Mouse (Mus musculus): ENCODE results near the gene Stk24. TPM values are rescaled to one million over a fixed set of nuclear protein-coding genes. Genes with fewer than 3 reads are reported as not detected.
"Not testable (repeated sequence)": the region's sequence is repeated elsewhere in the genome, so short reads cannot be mapped to it uniquely, and the experiment has no call there.

Gene Stk24
- 49.7 and 52.8 TPM in 2 replicates for total RNA-seq (2015; ENCODE audit: low replicate concordance)
- total RNA-seq (2017; ENCODE audit: low replicate concordance), result 41.9 and 53.8 TPM in 2 replicates

GRCm38 (mm10) chr14:121379827-121380145, at the start of gene Stk24:
Gene Stk24 (minus strand): TSS chr14:121380011.
- ATAC-seq (replicated peaks; ENCODE audit: low FRiP score, poor library complexity, severe bottlenecking), result no peak

- ATAC-seq (replicated peaks; ENCODE audit: low FRiP score, poor library complexity, severe bottlenecking), result no peak
Observed at GRCm38 (mm10) chr14:121428148-121428547, 48.3 kb upstream of the Stk24 start.

GRCm38 (mm10) chr14:121426743-121427142, 46.9 kb upstream of the Stk24 start:
- ATAC-seq (replicated peaks; ENCODE audit: low FRiP score, poor library complexity, severe bottlenecking), result no peak

- ATAC-seq (replicated peaks; ENCODE audit: low FRiP score, poor library complexity, severe bottlenecking), result no peak
Observed at GRCm38 (mm10) chr14:121425004-121425793, 45.4 kb upstream of the Stk24 start.

DNA sequence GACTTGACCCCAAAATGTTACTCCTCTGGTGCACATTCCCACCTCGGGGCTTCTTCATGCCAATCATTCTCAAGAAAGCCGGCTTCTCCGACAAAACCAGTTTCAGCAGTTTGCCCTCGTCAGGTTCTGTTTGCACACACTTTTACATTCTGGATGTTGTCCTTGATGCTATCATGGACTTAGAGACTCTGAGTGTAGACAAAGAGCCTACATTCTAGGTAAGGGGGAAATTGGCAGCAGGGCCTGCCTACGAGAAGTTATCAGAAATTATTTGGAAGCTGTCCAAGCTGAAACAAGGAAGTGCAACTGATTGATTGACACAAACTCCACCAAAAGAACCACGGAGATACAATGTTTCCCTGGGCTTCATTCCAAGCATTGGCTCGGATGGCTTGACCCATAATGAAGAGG, 43.5 kb upstream of the Stk24 start:
- ATAC-seq (replicated peaks; ENCODE audit: low FRiP score, poor library complexity, severe bottlenecking), result no peak

- ATAC-seq (replicated peaks; ENCODE audit: low FRiP score, poor library complexity, severe bottlenecking), result peak; percentile 94
Observed at GRCm38 (mm10) chr14:121422664-121423340, 43.0 kb upstream of the Stk24 start.

- no peak for ATAC-seq (replicated peaks; ENCODE audit: low FRiP score, poor library complexity, severe bottlenecking)
Observed at GRCm38 (mm10) chr14:121422000-121422399, 42.2 kb upstream of the Stk24 start.

DNA sequence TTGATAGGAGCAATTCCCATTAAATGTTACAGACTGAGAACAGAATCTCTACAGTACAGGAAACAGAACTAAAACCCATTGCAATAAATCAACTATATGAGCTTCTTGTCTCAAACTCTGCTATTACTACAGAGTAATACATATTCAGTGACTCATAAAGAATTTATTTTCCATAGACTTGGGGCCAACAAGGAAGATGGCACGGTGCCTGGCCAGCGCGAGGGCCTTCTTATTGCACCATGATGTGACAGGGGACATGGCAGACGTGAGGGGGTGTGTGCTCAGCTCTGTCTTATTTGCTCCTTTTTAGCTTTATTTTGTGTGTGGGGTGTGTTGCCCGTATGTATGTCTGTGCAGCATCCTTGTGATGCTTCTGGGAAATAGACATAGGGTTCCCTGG, 37.8 kb upstream of the Stk24 start:
- no peak for ATAC-seq (replicated peaks; ENCODE audit: low FRiP score, poor library complexity, severe bottlenecking)

DNA sequence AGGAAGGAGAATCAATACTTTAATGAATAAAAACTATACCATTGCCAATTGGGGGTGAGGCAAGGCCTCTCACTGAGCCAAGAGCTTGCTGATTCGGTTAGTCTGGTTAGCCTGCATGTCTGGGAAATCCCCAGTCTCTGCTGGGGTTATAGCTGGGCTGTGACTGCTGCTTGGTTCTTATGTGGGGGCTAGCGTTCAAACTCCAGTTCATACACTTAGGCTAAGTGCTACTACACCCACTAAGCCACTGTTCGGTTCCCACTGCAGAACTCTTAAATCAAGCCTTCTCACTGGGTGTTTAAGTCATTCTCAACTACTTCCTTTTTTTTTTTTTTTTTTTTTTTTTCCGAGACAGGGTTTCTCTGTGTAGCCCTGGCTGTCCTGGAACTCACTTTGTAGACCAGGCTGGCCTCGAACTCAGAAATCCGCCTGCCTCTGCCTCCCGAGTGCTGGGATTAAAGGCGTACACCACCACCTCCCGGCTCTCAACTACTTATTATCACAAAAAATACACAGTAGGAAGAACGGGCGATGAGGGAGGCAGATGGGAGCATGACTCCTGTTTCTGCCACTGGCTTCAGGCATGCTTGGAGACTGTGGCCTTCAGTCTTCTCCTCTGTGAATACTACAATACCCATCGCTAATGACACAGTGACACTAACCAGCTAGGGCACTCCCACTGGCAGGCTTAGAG, 37.0 kb upstream of the Stk24 start:
- ATAC-seq (replicated peaks; ENCODE audit: low FRiP score, poor library complexity, severe bottlenecking), result no peak

DNA sequence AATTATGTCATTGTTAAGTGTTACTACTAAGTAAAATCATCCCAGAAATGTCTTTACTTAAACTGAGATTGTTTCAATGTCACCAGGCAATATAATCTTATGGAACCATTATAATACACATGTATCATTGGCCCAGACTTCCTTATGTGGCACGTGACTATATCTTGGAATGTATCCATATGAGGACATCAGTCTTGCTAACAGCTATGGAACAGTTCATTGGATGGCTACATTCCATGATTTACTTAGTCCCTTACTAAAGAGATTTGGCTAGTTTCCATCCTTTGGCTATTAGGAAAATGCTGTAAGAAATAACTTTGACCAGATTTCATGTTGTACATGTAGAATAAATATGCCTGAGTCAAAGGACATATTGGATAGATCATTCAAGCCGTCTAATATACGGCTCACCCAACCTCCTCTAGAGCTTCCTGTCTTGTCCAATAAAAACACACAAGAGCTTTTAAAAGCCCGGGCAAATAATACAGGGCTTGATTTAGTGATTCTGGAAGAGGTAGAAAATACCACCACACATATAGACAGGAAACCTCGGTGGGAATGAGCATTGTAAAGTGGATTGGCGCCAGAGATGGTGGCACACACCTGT, 34.9 kb upstream of the Stk24 start:
- ATAC-seq (replicated peaks; ENCODE audit: low FRiP score, poor library complexity, severe bottlenecking), result no peak

DNA sequence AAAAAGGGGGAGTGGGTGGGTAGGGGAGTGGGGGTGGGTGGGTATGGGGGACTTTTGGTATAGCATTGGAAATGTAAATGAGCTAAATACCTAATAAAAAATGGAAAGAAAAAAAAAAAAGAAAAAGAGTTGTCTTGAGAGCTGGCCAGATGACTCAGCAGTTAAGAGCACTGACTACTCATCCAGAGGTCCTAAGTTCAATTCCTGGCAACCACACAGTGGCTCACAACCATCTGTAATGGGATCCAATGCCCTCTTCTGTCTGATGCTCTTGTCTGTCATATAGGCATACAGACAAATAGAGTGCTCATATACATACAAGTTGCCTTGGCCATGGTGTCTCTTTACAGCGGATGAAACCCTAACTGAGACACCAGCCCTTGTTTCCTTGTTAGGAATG, 33.9 kb upstream of the Stk24 start:
- ATAC-seq (replicated peaks; ENCODE audit: low FRiP score, poor library complexity, severe bottlenecking), result not testable (repeated sequence)

- no peak for ATAC-seq (replicated peaks; ENCODE audit: low FRiP score, poor library complexity, severe bottlenecking)
Observed at GRCm38 (mm10) chr14:121408944-121409343, 29.1 kb upstream of the Stk24 start.

- ATAC-seq (replicated peaks; ENCODE audit: low FRiP score, poor library complexity, severe bottlenecking), result no peak
Observed at GRCm38 (mm10) chr14:121406943-121407342, 27.1 kb upstream of the Stk24 start.

DNA sequence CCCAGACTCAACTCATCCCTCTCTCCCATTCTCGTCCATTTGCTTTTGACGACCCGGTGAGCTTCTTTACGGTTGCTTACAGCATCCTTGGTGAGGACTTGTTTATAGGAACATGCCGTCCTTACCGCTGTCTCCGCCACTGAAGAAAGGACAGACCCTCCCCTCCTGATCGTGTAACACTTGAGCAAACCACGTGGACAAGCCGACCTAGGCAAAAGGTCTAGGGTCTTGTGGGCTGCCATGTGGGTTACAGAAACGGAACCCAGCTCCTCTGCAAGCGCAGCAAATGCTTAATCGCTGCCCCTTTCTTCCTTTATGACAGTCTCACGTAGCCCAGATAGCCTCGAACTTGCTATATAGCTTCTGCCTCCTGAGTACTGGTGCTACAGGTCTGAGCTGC, 25.7 kb upstream of the Stk24 start:
- ATAC-seq (replicated peaks; ENCODE audit: low FRiP score, poor library complexity, severe bottlenecking), result no peak

DNA sequence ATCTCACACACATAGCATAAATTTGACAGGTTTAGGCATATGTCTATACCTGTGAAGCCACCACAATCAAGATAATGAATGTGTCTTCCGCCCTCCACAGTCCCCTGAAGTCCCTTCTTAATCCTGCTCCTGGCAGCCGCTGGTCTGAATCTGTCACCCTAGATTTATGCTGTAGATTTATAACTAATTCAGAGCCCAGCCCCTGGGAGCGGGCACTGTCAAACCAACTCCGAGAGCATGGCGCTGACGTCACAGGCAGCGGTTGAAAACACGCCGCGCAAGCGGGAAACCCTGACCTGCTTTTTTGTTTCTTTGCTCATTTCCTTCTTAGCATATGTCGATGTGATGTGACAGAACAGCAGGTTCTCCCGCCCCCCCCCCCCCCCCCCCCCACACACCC, 25.3 kb upstream of the Stk24 start:
- no peak for ATAC-seq (replicated peaks; ENCODE audit: low FRiP score, poor library complexity, severe bottlenecking)

DNA sequence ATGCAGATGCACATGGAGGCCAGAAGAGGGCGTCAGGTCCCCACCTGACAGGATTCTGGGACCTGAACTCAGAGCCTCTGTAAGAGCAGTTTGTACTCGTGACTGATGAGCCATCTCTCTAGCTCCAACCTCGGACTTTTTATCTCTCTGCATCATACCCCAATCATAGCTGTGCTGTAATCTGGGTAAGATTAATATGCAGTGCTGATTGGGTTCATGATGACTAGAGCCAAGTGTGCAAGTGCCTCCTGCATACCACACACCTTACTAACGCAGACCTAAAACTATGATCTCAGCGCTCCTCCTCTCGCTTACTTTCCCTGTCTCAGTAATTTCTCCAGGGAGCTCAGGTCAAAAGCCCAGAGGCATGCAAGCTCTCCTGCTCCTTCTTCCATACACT, 19.9 kb upstream of the Stk24 start:
- ATAC-seq (replicated peaks; ENCODE audit: low FRiP score, poor library complexity, severe bottlenecking), result no peak

GRCm38 (mm10) chr14:121397471-121397870, 17.7 kb upstream of the Stk24 start:
- no peak for ATAC-seq (replicated peaks; ENCODE audit: low FRiP score, poor library complexity, severe bottlenecking)

- no peak for ATAC-seq (replicated peaks; ENCODE audit: low FRiP score, poor library complexity, severe bottlenecking)
Observed at GRCm38 (mm10) chr14:121395125-121395524, 15.3 kb upstream of the Stk24 start.

DNA sequence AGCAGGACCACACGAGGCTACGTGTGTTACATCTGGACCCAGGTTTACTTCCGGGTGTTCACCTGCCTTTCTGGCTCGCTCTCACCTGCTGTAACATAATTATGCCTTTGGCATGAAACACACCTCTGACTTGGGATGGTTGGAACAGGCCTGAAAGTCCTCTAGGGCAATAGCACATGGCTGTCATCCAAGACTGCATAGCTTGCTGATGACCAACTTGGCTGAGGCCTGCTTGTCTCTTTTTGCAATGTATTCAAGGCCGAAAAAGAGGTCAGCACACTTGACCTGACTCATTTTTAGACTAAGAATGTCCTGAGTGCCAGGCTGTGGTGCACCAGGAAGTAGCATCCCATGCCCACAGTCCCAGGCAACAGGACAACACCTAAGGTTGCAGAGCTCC, 12.1 kb upstream of the Stk24 start:
- ATAC-seq (replicated peaks; ENCODE audit: low FRiP score, poor library complexity, severe bottlenecking), result no peak

GRCm38 (mm10) chr14:121387760-121388159, 7.9 kb upstream of the Stk24 start:
- ATAC-seq (replicated peaks; ENCODE audit: low FRiP score, poor library complexity, severe bottlenecking), result no peak
